Mouse (Mus musculus) heart, postnatal 0 days (tissue): ENCODE measurements around the gene Slc10a1.

ENCODE experiments used
- CTCF ChIP-seq: IDR thresholded peaks from 2 replicates; pipeline ENCODE4 v1.5.1; 2016; ENCODE audit warnings: antibody characterized with exemption, control low read depth, low read depth
- EP300 ChIP-seq: IDR thresholded peaks from 2 replicates; pipeline ENCODE4 v1.6.1; 2016; ENCODE audit warnings: antibody characterized with exemption, low read depth

GRCm38 (mm10) chr12:80923602-80924001, 44.9 kb downstream of the Slc10a1 start:
- TF ChIP-seq CTCF (no peak), EP300 (no peak)
